Mouse (Mus musculus) lung, adult 2 months (tissue): Measurements from ENCODE around the gene Tiam1. TPM values are rescaled to one million over a fixed set of nuclear protein-coding genes. Genes with fewer than 3 reads are reported as not detected.

Source experiments
- DNase-seq: peaks from one replicate; pipeline ENCODE4 v3.0.0; 2022
- H3K4me1 ChIP-seq: fragments of 200-500 bp; 2 replicates; pipeline ENCODE4 v1.6.1; 2011; ENCODE audit warnings: low read length; ENCODE audit not compliant: control insufficient read depth, insufficient read depth
- H3K4me3 ChIP-seq: fragments of 200-500 bp; replicated peaks from 2 replicates; pipeline ENCODE3; 2011; ENCODE audit warnings: low read depth, mild to moderate bottlenecking, control low read depth, low read length; ENCODE audit errors: extremely low read depth
- CTCF ChIP-seq: fragments of 200-500 bp; IDR thresholded peaks from 2 replicates; pipeline ENCODE4 v1.5.1; 2011; ENCODE audit warnings: mild to moderate bottlenecking, low read length, control low read depth; ENCODE audit not compliant: insufficient read depth
- POLR2A ChIP-seq: fragments of 200-500 bp; IDR thresholded peaks from 2 replicates; pipeline ENCODE4 v1.6.1; 2011; ENCODE audit warnings: low read depth, mild to moderate bottlenecking, control low read depth, low read length, borderline replicate concordance; ENCODE audit errors: extremely low read depth
- WGBS: fragments of 180-500 bp; shearing (Covaris S2); methylation state at CpG from one replicate; pipeline ENCODE4 v1.1.7; 2018; 5-methylcytosine and 5-hydroxymethylcytosine counted together
- polyA plus RNA-seq: library from polyadenylated mRNA; depleted of rRNA; stranded (reverse); fragments of >200 nt; gene quantifications from 2 replicates; pipeline ENCODE4 v1.2.3, GENCODE M21; 2012

Gene Tiam1
- polyA plus RNA-seq, 1 experiment: 14.6 TPM

GRCm38 (mm10) chr16:90150126-90150525, 6.6 kb upstream of the Tiam1 start:
- Histone ChIP-seq H3K4me3 (no peak overlapping the region), H3K4me1 (no peaks in the 10 kb centered on the region; the same call in 1 of the 2 replicates)
- DNase-seq: no peak
- TF ChIP-seq POLR2A: no peak
- no peak for TF ChIP-seq CTCF
- WGBS: 48% methylated on average over 7 of the region's 7 CpGs

DNA sequence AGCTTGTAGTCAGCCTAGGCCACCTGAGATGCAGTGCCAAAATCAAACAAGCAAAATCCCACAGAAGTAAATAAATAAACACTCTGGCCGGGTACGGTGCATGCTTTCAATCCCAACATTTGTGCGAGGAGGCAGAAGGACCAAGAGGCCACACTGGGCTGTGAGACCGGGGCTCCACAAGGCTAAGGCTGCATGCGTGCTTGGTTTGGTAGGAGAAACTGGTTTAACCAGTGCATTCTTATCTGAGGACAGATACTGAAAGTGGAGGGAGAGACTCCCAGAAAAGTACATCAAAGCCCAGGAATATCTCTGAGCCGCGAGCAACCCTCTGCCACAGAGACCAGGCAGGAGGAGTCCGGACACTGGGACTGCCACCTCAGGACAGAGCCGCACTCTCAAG, 5.8 kb upstream of the Tiam1 start:
- DNase-seq: no peak
- no peak overlapping the region for H3K4me3 ChIP-seq
- TF ChIP-seq POLR2A (no peak), CTCF (no peak)
- no peaks in the 10 kb centered on the region; the same call in 1 of the 2 replicates for H3K4me1 ChIP-seq
- 58% methylated on average over 9 of the region's 9 CpGs for WGBS

- WGBS: 71% methylated on average over 1 of the region's 1 CpGs
- peaks cover 7% of the 10 kb centered on the region for H3K4me1 ChIP-seq
- TF ChIP-seq POLR2A: no peak
- no peak for TF ChIP-seq CTCF
- no peak for DNase-seq
- H3K4me3 ChIP-seq: no peak overlapping the region
Observed at GRCm38 (mm10) chr16:90145244-90145643, 1.7 kb upstream of the Tiam1 start.

DNA sequence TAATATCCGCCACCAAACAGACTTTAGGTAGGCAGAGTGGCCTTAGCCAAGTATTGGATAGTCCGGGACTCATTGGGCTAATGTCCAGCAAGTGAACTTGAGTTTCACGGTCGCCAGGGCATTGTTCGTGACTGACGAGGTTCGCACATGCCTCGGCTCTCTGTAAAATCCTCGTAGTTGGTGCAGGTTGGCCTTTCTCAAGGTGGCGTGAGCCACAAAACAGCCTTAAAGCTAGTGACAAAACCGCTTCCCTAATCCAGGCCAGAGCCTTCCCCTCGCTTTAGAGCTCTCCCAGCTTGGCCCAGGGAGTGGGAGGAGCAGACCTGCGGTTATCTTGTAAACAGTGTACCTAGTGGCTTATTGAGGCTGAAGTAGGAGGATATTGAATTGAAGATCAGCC, 972 bp upstream of the Tiam1 start:
- no peak overlapping the region for H3K4me3 ChIP-seq
- no peak for DNase-seq
- H3K4me1 ChIP-seq: peaks cover 7% of the 10 kb centered on the region; the same call in 1 of the 2 replicates
- WGBS: 12% methylated on average over 13 of the region's 13 CpGs
- TF ChIP-seq POLR2A (no peak), CTCF (no peak)

DNA sequence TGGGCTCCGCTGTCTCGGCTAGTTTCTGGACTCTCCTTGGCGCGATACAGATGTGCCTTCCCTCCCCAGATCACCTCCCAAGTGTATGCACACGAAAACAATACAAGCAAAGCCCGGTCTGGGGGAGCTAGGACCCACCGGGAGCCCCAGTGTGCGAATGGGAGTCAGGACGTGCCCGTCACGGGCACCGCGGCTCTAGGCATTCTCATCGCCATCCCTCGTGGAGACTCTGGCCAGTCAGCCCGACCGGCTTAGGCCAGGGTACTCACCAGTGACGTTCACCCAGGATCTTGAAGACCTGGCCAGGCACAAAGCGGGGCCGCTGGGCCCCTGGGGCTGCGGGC, 181 bp downstream of the Tiam1 start:
- peak overlapping the region; percentile 51 for H3K4me3 ChIP-seq
- no peak for TF ChIP-seq POLR2A
- no peak for TF ChIP-seq CTCF
- H3K4me1 ChIP-seq: peaks cover 7% of the 10 kb centered on the region; the same call in 1 of the 2 replicates
- 1% methylated on average over 21 of the region's 21 CpGs for WGBS
- DNase-seq: no peak

GRCm38 (mm10) chr16:90142574-90143415, 774 bp downstream of the Tiam1 start:
- peak overlapping the region; percentile 51 for H3K4me3 ChIP-seq
- 1% methylated on average over 57 of the region's 57 CpGs for WGBS
- TF ChIP-seq CTCF (no peak), POLR2A (no peak)
- peaks cover 7% of the 10 kb centered on the region; the same call in 1 of the 2 replicates for H3K4me1 ChIP-seq
- DNase-seq: peak; percentile 31

- TF ChIP-seq POLR2A (no peak), CTCF (no peak)
- H3K4me3 ChIP-seq: peak overlapping the region; percentile 51
- 6% methylated on average over 20 of the region's 20 CpGs for WGBS
- H3K4me1 ChIP-seq: peaks cover 7% of the 10 kb centered on the region; the same call in 1 of the 2 replicates
- DNase-seq: peak; percentile 20
Observed at GRCm38 (mm10) chr16:90142247-90142573, 1.4 kb downstream of the Tiam1 start.

DNA sequence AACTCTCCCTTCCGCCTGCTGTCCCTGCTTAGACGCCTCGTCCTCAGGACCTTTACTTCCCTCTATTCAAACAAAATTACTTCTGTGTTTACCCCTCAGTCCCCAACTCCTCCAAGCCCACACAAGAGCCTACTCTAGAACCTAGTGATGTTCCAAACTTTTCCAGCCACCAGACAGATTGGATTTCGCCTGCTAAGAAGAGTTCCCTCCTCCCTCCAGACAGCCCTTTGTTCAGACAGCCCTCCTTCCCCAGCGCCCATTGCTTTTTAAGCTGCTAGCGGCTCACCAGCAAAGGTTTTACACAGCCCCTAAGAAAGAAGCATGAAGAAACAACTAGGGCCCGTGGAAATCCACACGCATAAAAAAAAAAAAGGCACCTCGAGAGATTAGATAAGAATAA, 2.0 kb downstream of the Tiam1 start:
- no peak for DNase-seq
- 61% methylated on average over 9 of the region's 9 CpGs for WGBS
- Histone ChIP-seq H3K4me1 (peaks cover 7% of the 10 kb centered on the region; the same call in 1 of the 2 replicates), H3K4me3 (no peak overlapping the region)
- TF ChIP-seq CTCF: no peak
- no peak for TF ChIP-seq POLR2A

DNA sequence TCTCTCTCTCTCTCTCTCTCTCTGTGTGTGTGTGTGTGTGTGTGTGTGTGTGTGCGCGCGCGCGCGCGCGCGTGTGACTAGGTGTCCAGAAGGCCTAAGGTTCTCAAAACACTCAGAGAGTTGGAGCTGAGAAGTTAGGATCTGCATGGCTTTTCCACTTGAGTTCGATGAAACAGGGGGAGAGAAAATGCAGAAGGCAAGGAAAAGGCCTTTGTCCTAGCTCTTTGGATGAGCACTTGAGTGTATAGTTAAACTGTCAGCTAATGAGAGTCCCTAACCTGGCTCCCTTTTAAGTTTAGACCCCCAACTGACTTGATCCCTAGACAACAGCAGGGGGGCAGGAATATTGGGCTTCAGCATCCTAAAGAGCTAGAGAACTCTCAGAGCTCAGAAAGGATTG, 3.0 kb downstream of the Tiam1 start:
- TF ChIP-seq POLR2A: no peak
- no peak for TF ChIP-seq CTCF
- H3K4me1 ChIP-seq: peaks cover 7% of the 10 kb centered on the region; the same call in 1 of the 2 replicates
- no peak for DNase-seq
- 95% methylated on average over 10 of the region's 10 CpGs for WGBS
- no peak overlapping the region for H3K4me3 ChIP-seq

DNA sequence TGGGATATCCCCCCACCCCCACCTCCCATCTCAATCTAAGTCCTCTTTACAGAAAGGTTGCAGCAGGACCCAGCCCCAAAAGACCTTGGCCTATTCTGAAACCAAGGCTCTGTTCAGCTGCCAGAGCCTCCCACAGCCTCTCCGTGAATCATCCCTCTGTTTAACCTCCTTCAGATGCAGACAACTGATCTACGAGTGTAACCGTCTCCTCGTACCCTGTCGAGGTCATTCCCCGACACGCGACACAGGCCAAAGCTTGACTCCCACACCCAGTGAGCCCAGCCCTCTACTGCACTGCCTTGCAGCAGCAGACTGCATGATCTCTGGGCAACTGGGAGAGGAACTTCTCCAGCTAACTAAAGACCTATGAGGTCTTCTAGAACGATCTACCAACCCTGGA, 3.9 kb downstream of the Tiam1 start:
- H3K4me3 ChIP-seq: no peak overlapping the region
- DNase-seq: no peak
- WGBS: 74% methylated on average over 9 of the region's 9 CpGs
- peaks cover 7% of the 10 kb centered on the region; the same call in 1 of the 2 replicates for H3K4me1 ChIP-seq
- TF ChIP-seq POLR2A (no peak), CTCF (no peak)

GRCm38 (mm10) chr16:90138151-90138550, 5.4 kb downstream of the Tiam1 start:
- peaks cover 7% of the 10 kb centered on the region; the same call in 1 of the 2 replicates for H3K4me1 ChIP-seq
- no peak overlapping the region for H3K4me3 ChIP-seq
- 60% methylated on average over 12 of the region's 12 CpGs for WGBS
- TF ChIP-seq POLR2A (no peak), CTCF (no peak)
- no peak for DNase-seq
